Mouse (Mus musculus): ENCODE data around the gene Vti1a. TPM values are rescaled to one million over a fixed set of nuclear protein-coding genes. Genes with fewer than 3 reads are reported as not detected.

The Vti1a gene
- total and polyA plus RNA-seq, 2 experiments from 2014 or later = 6.6 to 12.5 TPM

DNA sequence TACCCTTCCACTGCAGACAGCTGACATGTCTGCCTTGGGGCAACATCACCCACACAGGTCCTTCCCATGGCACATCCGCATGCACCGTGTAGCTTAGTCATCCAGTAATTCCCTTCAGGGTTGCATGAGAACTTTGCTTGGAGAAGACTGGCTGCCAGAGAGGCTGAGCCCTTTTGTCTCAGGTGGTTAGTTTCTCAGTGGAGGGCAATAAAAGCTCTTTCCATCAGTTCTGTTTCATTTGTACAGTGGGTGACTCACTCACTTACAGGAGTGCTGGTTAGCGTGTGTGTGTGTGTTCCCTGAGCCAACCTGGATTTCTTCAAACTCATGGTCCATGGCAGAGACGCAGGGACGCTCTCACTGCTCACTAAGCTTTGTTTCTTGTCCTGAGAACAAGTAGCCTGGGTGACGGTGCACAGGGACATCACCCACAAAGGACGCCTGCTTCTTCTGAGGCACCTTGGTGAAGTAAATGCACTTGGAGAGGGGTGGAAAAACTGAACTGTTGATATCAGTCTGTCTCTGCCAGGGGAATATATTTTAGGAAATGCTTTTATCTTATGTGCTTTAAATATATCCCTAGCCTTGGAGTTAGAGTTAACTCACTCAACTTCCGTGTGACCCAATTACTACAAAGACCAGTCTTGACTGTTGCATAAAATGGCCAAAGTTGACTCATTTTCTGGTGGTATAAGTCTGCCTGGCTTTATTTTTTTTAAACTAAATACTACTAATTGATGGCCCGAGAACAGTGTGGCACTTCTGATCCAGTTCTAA lies 254.6 kb downstream of the Vti1a start:
- 48% methylated on average over 9 of the region's 9 CpGs for WGBS

DNA sequence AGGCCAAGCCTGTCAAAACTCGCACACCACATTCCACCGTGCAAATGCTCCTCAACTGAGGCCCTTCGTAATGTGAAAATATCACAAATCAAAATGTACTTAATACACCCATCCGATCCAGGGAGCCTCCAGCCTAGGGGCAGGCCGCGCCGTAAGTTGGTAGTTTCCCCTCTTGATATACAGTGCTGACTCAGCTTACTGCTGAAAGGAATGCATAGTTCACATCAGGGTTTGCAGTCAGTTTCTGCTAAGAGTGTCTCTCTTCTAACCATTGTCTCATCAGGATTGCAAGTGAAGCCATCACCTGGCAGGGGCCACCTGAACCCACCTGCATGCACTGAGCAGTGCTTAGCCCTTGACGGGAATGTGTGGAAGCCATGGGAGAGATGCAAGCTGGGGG lies 255.4 kb downstream of the Vti1a start:
- no peak for ATAC-seq (ENCODE audit: insufficient read depth, low read depth)
- peaks cover 40% of the 10 kb centered on the region for H3K4me1 ChIP-seq (ENCODE audit: control insufficient read depth, insufficient read depth)
- H3K4me2 ChIP-seq (ENCODE audit: low read depth, low read length) = no peak overlapping the region
- no peak overlapping the region for H3K27ac ChIP-seq (ENCODE audit: low read depth)
- H3K9ac ChIP-seq (replicated peaks; ENCODE audit: low read depth, low read length) = no peak overlapping the region
- TF ChIP-seq EP300 (IDR thresholded peaks at IDR 0.05; ENCODE audit: low read depth) = no peak
- TF ChIP-seq CTCF (IDR thresholded peaks at IDR 0.05; ENCODE audit: low read depth) = no peak
- WGBS = 84% methylated on average over 8 of the region's 8 CpGs
- H3K4me3 ChIP-seq (ENCODE audit: low read depth, low read length) = no peak overlapping the region
- no peaks in the 10 kb centered on the region for H3K9me3 ChIP-seq (replicated peaks; ENCODE audit: control insufficient read depth, low read length)
- H3K27me3 ChIP-seq (ENCODE audit: control insufficient read depth, insufficient read depth, low read length) = no peaks in the 10 kb centered on the region
- no peak for DNase-seq (ENCODE audit: low spot score)
- H3K36me3 ChIP-seq (replicated peaks; ENCODE audit: control insufficient read depth, insufficient read depth, low read length) = no peaks in the 10 kb centered on the region

More for the DNA sequence above, 254.6 kb downstream of the Vti1a start:
- no peak overlapping the region for H3K27ac ChIP-seq (ENCODE audit: low read depth)
- H3K9me3 ChIP-seq (replicated peaks; ENCODE audit: control insufficient read depth, low read length) = no peaks in the 10 kb centered on the region
- no peak overlapping the region for H3K4me3 ChIP-seq (ENCODE audit: low read depth, low read length)
- no peak overlapping the region for H3K4me2 ChIP-seq (ENCODE audit: low read depth, low read length)
- peak; percentile 28 for ATAC-seq (ENCODE audit: insufficient read depth, low read depth)
- no peak overlapping the region for H3K9ac ChIP-seq (replicated peaks; ENCODE audit: low read depth, low read length)
- H3K27me3 ChIP-seq (ENCODE audit: control insufficient read depth, insufficient read depth, low read length) = no peaks in the 10 kb centered on the region
- no peak for DNase-seq (ENCODE audit: low spot score)
- H3K4me1 ChIP-seq (ENCODE audit: control insufficient read depth, insufficient read depth) = peaks cover 46% of the 10 kb centered on the region
- H3K36me3 ChIP-seq (replicated peaks; ENCODE audit: control insufficient read depth, insufficient read depth, low read length) = no peaks in the 10 kb centered on the region
- TF ChIP-seq CTCF (IDR thresholded peaks at IDR 0.05; ENCODE audit: low read depth) = no peak
- TF ChIP-seq EP300 (IDR thresholded peaks at IDR 0.05; ENCODE audit: low read depth) = no peak

DNA sequence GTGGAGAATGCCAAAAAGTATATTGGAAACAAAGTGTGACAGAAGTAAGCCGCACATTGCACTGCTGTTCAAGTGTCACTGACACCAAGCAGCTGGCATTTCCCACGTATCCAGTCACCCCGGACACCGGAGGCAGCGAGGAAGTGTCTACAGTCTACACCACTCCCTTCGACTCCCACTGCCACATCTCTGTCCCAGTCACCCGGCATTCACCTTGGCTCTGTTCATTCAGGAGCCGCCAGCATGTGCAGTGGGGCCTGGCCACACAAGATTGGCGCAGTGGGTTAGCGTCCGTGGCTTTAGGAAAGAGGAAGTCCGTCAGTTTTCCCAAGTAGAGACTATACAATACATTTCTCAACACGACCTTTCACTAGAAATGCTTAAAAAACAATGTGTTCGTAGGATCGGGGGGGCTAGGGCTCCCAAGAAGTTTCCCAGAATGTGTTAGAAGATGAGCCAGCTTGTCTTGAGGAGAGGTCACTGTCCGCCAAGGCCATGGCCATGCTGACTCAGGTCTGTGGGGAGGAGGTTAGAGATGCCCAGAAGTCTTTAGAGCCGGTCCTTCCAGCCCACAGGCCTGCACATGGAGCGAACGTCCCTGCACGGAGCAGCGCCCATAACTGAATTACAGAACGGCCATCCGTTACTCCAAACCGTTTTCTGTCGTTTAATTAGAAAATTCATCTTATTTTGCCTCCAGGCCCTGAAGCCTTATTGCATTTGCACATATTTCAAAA lies 261.4 kb downstream of the Vti1a start:
- DNase-seq (ENCODE audit: low spot score) (no peak), ATAC-seq (ENCODE audit: insufficient read depth, low read depth) (no peak)
- Histone ChIP-seq H3K27ac (ENCODE audit: low read depth) (no peak overlapping the region), H3K4me1 (ENCODE audit: control insufficient read depth, insufficient read depth) (peaks cover 7% of the 10 kb centered on the region; the same call in 1 of the 2 replicates), H3K4me3 (ENCODE audit: low read depth, low read length) (no peak overlapping the region), H3K9me3 (replicated peaks; ENCODE audit: control insufficient read depth, low read length) (no peaks in the 10 kb centered on the region), H3K27me3 (ENCODE audit: control insufficient read depth, insufficient read depth, low read length) (no peaks in the 10 kb centered on the region), H3K36me3 (replicated peaks; ENCODE audit: control insufficient read depth, insufficient read depth, low read length) (no peaks in the 10 kb centered on the region), H3K4me2 (ENCODE audit: low read depth, low read length) (no peak overlapping the region), H3K9ac (replicated peaks; ENCODE audit: low read depth, low read length) (no peak overlapping the region)
- TF ChIP-seq EP300 (IDR thresholded peaks at IDR 0.05; ENCODE audit: low read depth) = no peak
- no peak for TF ChIP-seq CTCF (IDR thresholded peaks at IDR 0.05; ENCODE audit: low read depth)
- WGBS = 85% methylated on average over 25 of the region's 25 CpGs

DNA sequence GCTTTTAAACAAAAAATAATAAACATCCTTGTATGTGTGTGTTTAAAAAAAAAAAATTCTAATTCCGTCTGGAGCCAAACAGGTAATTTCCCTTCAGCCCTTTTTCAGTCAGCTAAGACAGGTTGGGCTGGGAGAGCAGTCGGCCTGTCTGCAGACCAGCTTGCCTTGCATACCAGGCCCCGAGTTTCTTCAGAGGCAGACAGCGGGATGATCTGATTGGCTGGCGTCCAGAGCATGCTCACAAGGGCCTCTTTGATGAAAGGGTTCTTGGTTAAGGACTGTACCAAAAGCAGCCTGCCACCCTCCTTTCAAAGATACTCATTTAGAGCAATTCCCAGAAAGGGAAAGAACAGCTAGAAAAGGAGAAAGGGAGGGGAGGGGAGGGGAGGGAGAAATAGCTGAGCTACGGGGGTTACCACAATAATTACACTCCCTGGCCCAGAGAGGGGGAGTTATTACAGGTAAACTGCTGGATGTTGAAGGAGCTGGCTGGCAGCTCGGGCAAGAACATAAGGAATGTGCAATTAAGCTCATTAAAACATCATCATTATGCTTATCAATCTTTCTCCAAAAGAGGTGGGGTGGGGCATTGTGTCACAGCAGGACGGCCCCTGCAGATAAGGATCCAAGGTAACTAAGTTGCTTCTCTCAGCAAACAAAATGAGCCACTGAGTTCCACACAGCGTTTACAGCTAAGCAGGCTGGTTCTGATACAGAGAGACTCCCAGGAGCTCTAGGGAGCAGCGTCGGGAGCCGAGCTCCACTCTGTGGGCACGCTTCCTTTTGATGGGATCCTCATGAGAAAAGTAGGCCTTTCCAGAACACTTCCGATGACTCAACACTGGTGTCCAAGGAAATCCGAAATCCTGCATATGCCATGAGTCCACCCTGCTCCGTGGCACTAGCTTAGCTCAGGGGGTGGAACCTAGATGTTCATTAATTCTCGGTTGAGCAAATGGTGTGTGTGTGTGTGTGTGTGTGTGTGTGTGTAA lies 262.3 kb downstream of the Vti1a start:
- ATAC-seq (ENCODE audit: insufficient read depth, low read depth) (no peak), DNase-seq (ENCODE audit: low spot score) (no peak)
- H3K9ac ChIP-seq (replicated peaks; ENCODE audit: low read depth, low read length) = no peak overlapping the region
- no peak overlapping the region for H3K4me3 ChIP-seq (ENCODE audit: low read depth, low read length)
- no peaks in the 10 kb centered on the region for H3K27me3 ChIP-seq (ENCODE audit: control insufficient read depth, insufficient read depth, low read length)
- WGBS = 55% methylated on average over 17 of the region's 17 CpGs
- H3K4me1 ChIP-seq (ENCODE audit: control insufficient read depth, insufficient read depth) = no peaks in the 10 kb centered on the region; the same call in 1 of the 2 replicates
- H3K36me3 ChIP-seq (replicated peaks; ENCODE audit: control insufficient read depth, insufficient read depth, low read length) = no peaks in the 10 kb centered on the region
- no peaks in the 10 kb centered on the region for H3K9me3 ChIP-seq (replicated peaks; ENCODE audit: control insufficient read depth, low read length)
- no peak overlapping the region for H3K4me2 ChIP-seq (ENCODE audit: low read depth, low read length)
- no peak for TF ChIP-seq CTCF (IDR thresholded peaks at IDR 0.05; ENCODE audit: low read depth)
- no peak for TF ChIP-seq EP300 (IDR thresholded peaks at IDR 0.05; ENCODE audit: low read depth)
- no peak overlapping the region for H3K27ac ChIP-seq (ENCODE audit: low read depth)

DNA sequence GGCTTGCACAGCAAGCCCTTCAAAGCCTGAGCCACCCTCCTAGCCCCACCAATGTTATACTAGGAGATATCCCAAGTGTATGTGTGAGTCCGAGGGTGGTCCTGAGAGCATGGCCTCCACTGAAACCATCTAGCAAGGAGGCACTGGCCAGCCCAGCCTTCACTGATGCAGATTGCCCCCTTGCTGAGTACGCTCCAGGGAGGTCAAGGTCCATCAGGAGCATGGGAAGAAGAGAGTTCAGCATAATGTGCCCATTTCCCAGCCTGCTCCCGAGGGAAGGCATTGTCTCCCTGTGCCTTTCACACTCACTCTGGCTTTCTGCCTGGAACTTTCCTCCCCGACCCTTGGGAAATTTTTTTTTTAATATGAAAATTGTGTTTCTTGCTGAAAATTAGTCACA lies 263.2 kb downstream of the Vti1a start:
- ATAC-seq (ENCODE audit: insufficient read depth, low read depth) (no peak), DNase-seq (ENCODE audit: low spot score) (no peak)
- Histone ChIP-seq H3K4me2 (ENCODE audit: low read depth, low read length) (no peak overlapping the region), H3K36me3 (replicated peaks; ENCODE audit: control insufficient read depth, insufficient read depth, low read length) (no peaks in the 10 kb centered on the region), H3K27me3 (ENCODE audit: control insufficient read depth, insufficient read depth, low read length) (no peaks in the 10 kb centered on the region), H3K9me3 (replicated peaks; ENCODE audit: control insufficient read depth, low read length) (no peaks in the 10 kb centered on the region), H3K9ac (replicated peaks; ENCODE audit: low read depth, low read length) (no peak overlapping the region), H3K4me3 (ENCODE audit: low read depth, low read length) (no peak overlapping the region), H3K4me1 (ENCODE audit: control insufficient read depth, insufficient read depth) (no peaks in the 10 kb centered on the region; the same call in 1 of the 2 replicates), H3K27ac (ENCODE audit: low read depth) (no peak overlapping the region)
- TF ChIP-seq EP300 (IDR thresholded peaks at IDR 0.05; ENCODE audit: low read depth) = no peak
- TF ChIP-seq CTCF (IDR thresholded peaks at IDR 0.05; ENCODE audit: low read depth) = no peak
- WGBS = 89% methylated on average over 4 of the region's 4 CpGs
